Mouse (Mus musculus): ENCODE results near the gene Atxn2l.

Atxn2l gene

DNA sequence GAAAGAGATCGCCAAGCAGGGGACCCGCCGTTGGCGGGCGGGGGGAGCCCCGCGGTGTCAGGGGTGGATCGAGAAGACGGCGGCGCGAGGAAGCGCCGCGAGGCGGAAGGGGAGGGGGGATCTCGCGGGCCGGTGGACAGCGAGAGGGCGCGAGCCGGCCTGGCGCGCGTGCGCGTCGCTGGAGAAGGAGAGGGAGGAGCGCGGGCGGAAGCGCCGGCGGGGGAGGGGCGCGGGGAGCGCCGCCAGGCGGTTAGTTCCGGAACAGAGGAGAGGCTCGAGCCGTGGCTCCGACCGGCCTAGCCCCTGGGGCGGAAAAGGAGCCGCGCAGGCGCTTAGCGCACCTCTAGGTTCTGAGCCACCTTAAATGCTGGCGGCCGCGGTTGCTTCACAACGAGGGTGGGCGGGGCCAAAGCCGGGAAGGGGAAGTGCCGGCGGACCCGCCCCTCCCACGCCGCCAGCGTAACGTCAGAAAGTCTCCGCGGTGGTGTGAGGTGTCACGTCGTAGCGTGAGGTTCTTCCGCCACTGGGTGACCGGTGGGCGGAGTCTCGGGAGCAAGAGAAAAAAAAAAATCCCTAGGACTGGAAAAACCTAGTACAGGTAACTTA, at the start of gene Atxn2l:
Atxn2l (minus strand) TSS at position 165 of the 606 bp plus-strand sequence.
- peak; percentile 99 to 100 for DNase-seq

DNA sequence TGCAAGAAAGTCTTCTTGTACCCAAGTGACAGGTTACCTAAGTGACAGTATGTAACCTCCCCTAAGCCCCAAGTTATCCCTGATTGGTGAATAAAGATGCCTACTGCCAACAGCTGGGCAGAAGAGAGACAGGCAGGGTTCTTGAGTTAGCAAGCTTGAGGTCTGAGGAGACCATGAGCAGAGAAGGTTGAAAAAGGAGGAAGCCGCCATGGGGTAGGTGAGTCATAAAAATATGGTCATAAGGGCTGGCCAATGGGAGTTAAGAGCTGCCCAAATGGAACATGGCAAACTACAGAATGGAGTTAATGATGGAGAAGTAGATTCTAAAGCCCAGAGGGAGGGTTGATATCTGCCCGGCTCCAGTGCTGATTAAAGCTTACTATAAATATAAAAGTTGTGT, 42.4 kb upstream of the Atxn2l start:
- DNase-seq: no peak

DNA sequence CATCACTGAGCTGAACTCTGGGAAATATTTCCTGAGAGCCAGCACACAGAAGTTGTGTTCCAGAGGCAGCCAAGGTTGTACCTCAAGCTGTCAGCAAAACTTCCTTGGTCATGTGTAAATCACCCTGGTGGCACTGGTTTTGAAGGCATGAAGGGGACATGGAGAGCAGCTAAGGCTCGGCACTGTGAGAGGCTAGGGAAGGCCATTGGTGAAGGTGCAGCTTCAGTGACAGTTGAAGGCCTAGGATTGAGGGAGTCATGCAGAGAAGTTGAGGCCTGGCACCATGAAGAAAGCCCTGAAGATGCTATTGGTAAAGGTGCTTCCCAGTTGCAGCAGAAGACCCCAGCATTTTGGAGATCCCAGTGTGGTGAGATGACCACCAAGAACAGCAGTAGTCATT, 38.4 kb upstream of the Atxn2l start:
- DNase-seq: no peak

DNA sequence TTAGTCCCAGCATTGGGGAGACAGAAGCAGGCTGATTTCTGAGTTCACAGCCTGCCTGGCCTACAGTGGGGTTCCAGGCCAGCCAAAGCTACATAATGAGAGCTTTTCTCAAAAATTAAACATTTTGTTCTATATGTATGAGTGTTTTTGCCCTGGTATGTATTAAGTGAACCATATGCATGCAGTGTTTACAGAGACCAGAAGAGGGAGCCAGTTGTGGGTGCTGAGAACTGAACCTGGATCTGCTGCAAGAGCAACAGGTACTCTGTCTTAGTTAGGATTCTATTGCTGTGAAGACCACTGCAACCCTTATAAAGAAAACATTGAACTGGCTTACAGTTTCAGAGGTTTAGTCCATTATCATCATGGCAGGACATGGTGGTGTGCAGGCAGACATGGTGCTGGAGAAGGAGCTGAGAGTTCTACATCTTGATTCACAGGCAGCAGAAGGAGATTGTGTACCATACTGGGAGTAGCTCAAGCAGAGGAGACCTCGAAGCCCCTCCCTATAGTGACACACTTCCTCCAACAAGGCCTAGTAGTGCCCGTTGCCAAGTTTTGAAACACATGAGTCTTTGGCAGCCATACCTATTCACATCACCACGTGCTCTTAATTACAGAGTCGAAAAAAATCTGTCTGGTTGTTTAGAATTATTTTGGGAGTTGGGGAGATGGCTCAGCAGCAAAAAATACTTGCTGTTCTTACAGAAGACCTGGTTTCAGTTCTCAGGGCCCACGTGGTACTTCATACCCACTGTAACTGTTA, 34.8 kb upstream of the Atxn2l start:
- DNase-seq: peak in 1 of 2 experiments; percentile 34

DNA sequence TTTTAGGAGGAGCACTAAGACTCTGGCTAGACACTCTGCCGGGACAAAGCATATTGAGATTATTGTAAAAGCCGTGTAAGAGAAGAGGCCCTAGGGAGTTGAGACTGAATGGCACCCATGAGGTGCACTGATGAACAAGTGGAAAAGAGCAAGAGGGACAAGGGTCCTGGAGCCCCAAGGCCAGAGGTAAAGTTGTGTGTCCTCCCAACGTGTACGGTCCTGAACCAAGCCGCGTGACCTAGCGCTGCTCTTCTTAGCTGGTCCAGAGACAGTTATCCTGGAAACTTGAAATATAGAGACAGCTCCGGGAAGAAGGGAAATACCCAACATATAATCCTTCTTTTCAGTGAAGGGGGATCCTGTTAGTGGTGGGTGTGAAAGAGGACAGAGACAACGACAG, 33.2 kb upstream of the Atxn2l start:
- no peak for DNase-seq

DNA sequence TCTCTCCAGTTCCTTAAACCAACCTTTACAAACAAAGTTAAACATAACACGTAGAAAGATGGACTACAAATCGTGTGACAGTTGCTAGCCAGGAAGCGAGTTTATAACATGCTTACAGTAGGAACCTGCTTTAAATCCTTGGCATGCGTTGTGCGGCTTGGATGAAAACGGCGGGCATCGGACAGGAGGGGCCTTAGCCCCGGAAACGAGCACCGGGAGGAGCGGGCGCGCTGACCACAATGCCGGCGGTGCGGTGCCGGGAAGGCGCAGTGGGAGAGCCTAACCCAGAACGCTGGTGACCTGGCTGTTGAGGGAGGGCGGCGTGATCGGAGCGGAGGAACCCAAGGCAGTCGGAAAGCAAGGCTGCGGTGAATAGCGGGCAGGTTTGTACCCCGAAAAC, 32.5 kb upstream of the Atxn2l start:
- peak; percentile 22 to 43 for DNase-seq

DNA sequence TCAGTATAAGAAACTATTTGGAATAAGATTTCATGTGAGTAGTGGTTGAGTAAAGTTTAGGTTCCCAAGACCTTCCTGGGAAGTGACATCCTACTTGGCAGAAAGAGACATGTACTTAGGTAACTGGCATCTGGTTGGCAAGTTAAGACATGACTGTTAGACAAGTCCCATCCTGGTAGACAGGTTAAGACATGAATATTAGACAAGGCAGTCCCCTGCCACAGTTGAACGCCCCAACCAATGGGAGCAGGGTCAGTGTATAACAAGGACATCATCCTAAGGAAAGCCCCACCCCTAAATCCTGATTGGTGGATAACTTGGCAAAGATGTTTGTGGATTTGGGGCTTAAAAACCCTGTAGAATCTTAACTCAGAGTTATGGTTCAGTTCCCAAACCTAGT, 30.2 kb upstream of the Atxn2l start:
- DNase-seq: no peak

DNA sequence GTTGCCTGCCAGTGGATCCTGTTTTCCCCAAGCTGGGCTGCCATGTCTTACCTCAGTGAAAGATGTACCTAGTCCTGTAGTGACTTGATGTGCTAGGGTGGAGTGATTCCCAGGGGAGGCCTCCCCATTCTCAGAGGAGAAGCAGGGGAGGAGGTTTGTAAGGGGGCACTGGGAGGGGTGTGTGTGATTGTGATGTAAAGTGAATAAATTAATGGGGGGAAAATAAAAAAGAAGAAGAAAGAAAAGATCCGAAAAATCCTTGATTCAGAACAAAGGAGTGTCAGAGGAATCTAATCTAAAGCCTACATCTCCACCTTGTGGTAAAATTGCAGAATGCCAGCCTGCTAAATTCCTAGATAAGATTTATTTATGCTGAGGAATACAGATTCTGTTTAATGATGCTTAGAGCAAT, 24.9 kb upstream of the Atxn2l start:
- peak; percentile 17 to 40 for DNase-seq

DNA sequence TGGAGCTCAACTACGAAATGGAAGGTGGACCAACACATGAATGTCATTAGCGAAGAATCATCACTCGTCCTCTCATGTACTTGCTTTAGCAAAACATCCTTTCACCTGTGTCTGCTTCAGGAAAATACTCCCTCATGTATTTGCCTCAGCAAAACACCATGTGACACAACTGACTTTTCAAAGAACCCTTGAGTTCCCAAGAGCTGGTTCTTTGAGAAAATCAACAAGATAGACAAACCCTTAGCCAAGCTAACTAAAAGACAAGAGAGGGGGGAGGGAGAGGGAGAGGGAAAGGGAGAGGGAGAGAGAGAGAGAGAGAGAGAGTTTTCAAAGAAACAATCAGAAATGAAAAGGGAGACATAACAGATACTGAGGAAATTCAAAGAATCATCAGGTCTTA, 20.1 kb upstream of the Atxn2l start:
- no peak for DNase-seq

DNA sequence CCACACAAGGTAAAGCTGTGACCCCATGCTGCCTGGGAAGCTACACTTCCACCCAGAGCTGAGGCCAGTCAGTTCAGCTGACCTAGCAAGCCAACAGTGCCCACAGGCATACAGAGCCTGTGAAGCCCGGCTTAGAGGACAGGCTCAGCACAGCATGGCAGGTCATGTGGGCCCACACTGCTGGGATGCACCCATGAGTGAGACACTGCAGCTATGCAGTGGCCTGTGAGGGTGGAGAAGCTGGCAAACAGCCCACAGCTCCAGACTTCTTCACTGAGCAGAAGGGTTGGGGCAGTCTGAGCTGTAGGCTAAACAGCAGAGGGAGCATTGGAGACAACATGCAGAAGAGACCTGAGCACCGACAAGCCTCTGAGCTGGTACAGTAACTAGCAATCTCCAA, 16.3 kb upstream of the Atxn2l start:
- DNase-seq: peak in 1 of 2 experiments; percentile 43

DNA sequence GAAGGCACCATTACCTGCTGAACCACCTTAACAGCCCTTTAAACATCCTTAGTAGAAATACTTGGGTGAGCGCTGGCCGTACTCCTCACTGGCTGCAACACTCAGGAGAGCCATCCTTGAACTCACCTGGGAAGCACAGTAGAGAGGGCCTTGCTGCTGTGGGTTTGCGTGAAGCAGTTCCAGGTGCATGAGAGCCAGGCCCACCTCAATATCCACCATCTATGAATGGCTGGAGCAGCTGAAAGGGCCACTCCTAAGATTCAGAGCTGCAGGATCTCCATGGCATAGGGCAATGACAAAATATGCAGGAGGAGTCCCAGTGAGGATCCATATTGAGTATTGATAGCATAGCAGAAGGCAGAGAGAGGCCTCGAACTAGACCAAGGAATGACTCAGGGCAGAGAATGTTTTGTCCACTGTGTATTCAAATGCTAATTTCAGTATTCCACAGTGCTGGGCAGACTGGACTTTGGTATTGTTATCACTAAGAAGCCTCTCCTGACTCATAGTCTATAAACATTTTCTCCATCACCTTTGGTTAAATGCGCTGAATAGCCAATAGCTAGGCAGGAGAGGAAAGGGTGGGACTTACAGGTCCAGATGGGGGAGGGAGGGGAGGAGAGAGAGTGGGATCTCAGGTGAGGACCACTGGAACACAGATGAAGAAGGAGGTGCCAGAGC, 15.2 kb upstream of the Atxn2l start:
- DNase-seq: no peak

DNA sequence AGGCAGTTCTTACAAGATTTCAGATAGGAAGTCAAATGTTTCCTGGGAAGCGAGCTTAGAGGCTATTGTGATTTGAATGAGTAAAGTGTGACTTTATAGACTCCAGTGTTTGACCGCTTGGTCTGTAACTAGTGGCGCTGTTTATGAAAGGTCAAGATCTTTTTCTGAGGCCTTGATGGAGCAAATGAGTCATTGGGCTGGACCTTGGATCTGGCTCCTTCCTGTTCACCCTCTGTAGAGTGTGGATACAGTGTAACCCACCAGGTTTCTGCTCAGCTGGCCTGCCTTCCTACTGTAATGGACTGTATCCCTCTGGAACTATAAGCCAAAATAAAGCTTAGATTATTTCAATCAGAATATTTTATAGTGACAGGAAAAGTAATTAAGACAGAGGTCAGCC, 8.1 kb upstream of the Atxn2l start:
- no peak for DNase-seq

DNA sequence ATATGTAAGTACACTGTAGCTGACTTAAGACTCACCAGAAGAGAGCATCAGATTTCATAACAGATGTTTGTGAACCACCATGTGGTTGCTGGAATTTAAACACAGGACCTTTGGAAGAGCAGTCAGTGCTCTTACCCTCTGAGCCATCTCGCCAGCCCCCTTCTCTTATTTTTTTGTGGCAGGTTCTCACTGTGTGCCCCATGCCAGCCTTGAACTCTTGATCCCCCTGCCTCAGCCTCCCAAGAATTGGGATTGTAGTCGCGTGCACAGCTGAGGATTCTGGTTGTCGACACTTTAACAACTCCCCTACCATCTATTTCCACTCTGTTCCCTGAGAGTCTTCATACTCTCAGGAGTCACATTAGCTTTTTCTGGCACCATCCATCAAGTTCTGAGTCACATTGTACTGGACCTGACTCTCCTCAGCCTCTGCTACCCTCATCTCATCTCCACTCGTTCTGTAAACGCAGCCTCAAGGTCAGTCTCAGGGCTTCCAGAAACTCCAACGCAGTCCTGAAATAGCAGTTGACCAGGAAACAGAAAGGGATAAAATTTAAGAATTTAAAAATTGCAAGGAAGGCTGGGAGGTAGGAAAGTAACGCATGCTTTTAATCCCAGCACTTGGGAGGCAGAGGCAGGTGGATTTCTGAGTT, 4.0 kb upstream of the Atxn2l start:
- no peak for DNase-seq

DNA sequence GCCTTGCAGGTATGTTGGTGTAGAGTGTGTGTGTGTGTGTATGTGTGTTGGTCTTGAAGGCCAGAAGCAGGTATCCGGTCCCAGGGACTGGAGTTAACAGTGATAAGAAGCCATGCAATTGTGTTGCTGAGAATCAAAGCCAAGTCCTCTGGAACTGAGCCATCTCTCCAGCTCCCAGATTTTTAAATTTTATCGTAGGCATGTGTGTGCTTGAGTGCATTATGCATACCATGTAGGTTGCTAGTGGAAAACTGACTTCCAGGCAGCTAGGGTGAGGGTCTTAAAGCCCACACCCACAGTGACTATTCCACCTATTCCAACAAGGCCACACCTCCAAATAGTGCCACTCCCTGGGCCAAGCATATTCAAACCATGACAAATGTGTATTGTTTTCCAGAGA, 1.7 kb upstream of the Atxn2l start:
- no peak for DNase-seq

DNA sequence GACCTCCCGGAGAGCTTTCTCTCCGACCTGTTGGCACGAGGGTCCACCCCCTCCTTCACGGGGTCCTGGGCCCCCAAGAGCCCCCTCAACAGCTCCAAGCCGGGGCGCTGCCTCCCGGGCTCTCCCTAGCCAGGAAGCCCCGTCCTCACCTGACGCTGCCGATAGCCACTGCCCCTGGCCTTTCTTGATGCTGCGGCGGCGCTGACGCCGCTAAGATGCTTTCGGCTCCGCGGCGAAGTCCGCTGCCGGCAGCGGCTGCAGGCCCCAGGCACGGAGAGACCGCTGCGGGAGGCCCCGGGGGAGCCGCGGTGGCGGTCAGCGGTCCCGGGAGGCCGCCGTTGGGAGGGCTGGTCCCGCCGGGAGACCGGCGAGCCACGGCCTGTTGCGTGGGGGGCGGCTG, 486 bp downstream of the Atxn2l start:
- no peak for DNase-seq

DNA sequence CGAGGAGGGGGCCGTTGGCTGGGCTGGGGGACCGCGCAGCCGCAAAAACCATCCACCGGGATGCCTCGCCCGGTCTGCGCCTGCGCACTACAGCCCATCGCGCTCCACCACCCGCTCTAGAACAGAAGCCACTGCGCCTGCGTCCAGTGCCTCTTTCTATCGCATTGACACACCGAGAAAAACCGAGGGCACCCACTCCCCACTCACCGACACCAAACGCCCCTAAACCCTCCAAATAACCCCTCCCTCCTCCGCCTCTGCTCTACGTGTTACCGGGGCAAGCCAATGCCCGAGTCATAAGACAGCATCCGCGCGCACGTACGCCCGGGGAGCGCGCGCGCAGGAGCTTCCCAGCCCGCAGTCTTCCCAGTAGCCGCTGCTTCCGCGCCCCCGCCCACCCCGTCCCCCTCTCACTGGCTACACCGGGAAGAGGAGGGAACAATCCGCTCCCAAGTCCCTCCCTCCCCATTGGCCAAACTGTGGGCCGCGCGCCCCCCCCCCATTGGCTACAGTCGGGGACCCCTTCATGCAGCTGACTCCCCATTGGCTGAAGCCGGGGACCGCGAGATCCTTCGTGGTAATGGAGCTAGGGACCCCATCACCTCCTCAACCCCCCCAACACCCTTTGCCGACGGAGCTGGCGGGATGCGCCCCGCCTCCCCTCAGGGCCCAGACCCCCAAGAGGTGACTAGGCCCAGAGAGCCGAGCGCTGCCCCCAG, 1.1 kb downstream of the Atxn2l start:
- peak; percentile 96 to 97 for DNase-seq

DNA sequence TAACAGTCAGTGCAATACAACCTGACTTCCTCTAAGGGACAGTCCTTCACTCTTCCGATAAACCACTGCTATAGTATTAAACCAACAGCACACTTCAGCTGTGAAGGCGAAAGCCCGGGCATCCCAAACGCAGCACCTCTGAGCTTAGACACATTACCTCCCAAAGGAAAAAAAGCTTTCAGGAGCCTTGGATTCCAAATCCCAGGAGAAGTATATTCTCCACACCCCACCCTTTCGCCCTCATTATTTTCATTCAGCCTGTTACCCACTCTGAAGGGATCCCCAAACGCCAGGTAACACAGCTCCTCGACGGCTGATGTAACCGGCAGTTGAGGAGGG, 1.6 kb downstream of the Atxn2l start:
- no peak for DNase-seq

DNA sequence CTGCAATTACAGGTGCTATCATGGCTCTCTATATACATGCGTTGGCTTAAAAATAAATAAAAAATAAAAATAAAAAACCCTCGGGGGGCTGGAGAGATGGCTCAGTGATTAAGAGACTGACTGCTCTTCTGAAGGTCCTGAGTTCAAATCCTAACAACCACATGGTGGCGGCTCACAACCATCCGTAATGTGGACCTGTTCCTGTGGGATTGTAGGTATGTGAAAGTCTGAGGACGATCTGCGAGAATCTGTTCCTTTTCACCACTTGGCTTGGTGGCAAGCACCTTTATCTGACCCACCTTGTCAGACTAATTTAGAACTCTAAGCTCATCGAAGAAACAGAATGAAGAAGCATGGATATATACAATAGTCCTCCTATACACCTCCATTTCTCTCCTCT, 3.8 kb downstream of the Atxn2l start:
- DNase-seq: no peak

DNA sequence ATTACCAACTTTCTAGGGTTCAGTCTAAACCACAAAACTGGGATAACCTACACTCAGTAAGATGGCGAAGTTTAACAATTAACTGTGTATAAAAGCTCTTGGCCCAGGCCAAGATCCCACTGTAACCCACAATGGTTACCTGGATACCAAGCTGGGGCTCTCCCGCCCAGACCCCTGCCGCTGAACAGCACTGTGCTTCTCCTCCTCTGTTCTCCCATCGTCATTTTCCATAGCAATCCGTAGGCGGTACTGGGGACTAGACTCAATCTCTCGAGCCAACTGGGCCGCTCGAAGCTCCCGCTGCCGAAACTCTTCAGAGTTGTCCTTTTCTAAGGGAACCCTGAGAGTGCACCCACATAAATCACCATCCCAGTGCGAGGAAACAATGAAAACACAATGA, 5.3 kb downstream of the Atxn2l start:
- no peak for DNase-seq

DNA sequence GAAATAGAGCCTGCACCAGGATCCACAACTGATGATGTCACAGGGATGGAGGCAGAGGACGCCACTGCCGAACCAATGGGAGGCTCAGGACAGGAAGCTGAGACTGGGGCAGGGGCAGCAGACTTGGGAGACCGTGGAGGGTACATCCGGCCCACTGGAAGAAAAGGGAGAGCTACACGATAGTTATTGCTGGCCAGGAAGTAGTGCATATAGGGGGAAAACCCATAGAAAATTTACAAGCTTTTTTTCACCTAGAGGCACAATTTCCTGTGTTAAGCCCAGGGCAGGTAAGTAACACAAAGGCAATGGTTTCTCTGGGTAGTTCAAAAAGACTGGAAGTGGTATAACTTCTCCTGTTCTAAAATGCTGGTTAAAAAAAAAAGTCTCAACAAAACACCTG, 6.8 kb downstream of the Atxn2l start:
- DNase-seq: no peak

DNA sequence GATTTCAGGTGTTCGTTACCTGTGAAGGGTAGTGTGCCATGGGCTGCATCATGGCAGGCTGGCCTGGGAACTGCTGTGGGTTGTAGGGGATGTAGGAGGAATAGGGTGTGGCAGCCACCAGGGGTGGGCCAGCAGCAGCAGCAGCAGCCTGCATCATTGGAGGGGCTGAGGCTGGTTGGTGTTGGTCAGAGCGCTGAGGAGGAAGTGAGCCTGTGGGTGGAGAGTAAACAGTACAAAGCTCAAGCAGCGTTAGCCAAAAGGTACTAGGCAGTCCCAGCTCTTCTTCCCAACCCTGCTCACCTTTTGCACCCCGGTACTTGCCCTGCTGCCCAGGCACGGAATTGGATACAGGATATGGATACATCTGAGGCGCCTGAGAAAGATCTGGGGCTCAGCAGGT, 9.1 kb downstream of the Atxn2l start:
- no peak for DNase-seq

DNA sequence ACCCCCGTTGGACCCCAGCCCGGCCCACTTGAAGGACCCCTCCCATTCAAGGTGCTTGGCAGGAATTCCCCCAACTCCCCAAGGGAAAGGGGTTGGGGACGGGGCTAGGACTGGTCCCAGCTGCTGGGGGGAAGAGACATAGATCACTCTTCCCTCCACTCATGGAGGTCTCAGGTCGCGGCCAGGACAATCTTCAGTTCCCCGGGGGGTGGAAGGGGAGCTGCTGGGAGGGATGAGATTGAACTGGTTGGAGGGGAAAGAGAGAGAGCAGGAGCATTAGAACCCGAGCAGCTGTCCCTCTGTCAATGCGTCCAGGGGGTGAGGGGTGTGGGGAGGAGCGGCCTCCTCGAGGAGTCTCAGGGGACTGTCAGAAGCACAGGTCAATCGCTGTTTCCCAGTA, 11.3 kb downstream of the Atxn2l start:
- DNase-seq: no peak

DNA sequence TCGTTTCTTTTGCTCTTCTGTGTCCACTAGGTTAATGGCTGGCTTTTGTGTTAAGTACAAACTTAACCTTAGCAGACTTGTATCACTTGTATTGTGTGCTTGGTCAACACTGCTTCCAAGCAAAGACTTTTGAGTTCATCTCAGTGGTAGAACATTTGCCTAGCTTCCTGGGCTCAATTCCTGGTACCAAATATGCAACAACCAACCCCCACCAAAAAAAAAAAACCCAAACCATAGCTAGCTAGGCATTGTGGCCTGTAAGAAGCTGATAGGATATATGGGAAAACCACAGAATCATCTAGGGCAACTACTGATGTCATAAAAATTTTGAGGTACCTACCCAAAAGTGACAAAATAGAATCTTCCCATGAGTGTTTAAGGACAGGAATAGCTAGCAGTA, 12.2 kb downstream of the Atxn2l start:
- no peak for DNase-seq

Data from cerebellum, postnatal 25 days (tissue).